Mouse (Mus musculus) right cerebral cortex, postnatal 14 days (tissue): ENCODE data around the gene Bves.
"Not testable (repeated sequence)": the region's sequence is repeated elsewhere in the genome, so short reads cannot be mapped to it uniquely, and the experiment has no call there.

Experiments used
- DNase-seq: peaks from one replicate; pipeline ENCODE4 v3.0.0; 2022

Gene Bves

GRCm38 (mm10) chr10:45335434-45336422 is at the start of gene Bves:
Bves (plus strand) TSS chr10:45335772.
- DNase-seq: peak; percentile 36

- DNase-seq: no peak
Measured at GRCm38 (mm10) chr10:45288351-45288750, 47.2 kb upstream of the Bves start.

- peak; percentile 31 for DNase-seq
Measured at GRCm38 (mm10) chr10:45289218-45290105, 46.1 kb upstream of the Bves start.

DNA sequence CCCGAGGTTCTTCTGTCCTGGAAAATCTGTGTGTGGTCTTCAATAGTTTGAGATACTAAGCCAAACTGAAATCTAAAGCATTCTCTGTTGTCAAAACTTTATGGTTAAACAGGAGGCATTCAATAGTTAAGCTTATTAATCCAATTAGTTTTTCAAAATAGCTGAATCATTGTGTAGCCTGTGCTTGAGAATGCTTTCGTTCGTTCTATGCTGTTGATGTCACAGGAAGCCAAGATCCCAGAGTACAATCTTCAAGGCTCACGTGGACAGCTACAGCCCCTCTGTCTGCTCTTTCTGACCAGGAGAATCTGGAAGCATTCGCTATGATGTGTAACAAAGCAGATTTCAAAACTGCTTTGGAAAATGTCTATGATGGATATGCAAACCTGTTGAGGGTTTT is 45.0 kb upstream of the Bves start:
- DNase-seq: no peak

- DNase-seq: not testable (repeated sequence)
Measured at GRCm38 (mm10) chr10:45292159-45292558, 43.4 kb upstream of the Bves start.

GRCm38 (mm10) chr10:45295093-45295492 is 40.5 kb upstream of the Bves start:
- no peak for DNase-seq

DNA sequence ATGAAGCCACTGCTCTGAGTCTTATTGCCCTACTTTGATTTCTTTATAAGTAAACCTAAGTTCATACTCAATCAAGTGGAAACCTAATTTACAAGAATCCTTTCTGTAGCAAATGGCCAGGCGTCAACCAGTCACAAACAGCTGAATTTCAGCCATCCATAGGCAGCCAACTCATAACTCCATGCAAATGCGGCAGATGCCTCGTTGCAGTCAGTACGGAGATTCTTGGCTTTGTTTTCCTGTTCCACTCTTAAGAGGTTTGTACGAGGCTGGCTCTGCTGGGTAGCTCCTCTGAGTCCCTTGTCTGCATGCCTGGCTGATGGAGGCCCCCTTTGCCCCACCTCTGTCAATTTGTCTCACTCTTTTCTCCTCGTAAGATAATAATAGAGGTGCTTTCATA is 37.1 kb upstream of the Bves start:
- no peak for DNase-seq

- no peak for DNase-seq
Measured at GRCm38 (mm10) chr10:45299509-45299908, 36.1 kb upstream of the Bves start.

DNA sequence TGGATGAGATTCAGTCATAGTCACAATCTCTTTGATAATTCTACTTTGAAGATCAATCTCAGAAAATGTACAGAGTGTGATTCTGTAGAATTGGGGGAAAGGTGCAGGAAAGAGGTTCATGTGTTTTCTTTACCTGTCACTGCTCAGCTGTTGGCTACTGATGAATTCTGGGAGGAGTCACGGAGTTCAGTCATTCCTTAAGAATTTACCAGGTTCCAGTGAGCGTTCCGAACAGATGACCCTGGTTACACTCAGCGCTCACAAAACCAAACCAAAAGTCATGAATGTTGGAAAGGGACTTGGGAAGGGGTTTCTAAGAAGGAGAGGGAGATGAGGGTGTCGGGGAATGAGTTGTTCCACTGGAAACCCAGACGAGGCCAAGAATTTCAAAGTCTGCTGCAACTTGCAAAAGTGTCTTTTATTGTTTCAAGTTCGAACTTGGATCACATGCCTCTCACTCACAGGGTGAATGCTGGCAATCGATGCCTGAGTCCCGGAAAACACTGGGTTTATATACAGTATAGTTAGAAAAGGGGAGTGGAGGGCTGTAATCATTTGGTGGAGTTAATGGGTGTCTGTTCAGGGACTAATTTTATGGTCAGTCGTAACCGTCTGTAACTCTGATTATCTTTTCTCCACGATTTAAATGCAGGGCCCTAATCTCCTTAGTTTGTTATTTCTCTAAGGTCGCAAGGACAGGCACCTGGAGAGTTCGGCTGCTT is 32.1 kb upstream of the Bves start:
- DNase-seq: no peak

DNA sequence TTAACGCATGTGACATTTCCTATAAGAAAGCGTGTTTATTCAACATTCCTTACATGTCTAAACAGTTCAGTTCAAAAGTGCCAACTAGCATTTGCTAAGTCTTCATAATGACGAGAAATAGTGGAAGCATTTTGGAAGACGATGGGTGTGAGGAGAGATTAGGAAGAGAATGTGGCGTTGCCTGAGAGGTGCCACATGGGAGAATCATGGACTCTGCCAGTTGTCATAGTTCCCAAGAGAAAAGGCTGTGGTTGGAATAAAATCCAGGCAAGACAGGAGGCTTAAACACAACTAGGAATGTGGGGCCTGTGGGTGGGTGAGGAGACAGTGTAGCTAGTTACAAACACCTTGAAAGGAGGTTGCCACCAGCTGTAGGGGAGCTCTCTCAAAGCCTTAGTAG is 30.4 kb upstream of the Bves start:
- no peak for DNase-seq

DNA sequence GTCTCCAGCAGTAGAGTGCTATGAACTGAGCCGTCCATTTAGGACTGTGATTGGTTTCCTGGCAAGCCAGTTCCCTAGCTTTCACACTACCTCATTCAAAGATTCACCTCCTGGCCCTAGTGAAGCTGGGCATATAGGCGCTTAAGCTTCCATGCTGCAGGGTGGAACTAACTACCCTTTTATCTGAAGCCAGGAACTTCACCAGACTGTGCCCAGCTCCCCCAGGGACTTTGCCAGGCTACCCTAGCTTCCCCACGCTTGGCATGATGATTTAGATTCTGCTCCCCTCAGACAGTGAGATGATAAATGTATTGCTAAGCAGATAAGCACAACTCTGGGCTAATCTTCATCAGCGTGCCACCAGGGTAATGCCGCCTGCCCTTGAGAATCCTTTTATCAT is 24.4 kb upstream of the Bves start:
- no peak for DNase-seq

- DNase-seq: no peak
Measured at GRCm38 (mm10) chr10:45311624-45312023, 23.9 kb upstream of the Bves start.

- no peak for DNase-seq
Measured at GRCm38 (mm10) chr10:45314865-45315264, 20.7 kb upstream of the Bves start.

DNA sequence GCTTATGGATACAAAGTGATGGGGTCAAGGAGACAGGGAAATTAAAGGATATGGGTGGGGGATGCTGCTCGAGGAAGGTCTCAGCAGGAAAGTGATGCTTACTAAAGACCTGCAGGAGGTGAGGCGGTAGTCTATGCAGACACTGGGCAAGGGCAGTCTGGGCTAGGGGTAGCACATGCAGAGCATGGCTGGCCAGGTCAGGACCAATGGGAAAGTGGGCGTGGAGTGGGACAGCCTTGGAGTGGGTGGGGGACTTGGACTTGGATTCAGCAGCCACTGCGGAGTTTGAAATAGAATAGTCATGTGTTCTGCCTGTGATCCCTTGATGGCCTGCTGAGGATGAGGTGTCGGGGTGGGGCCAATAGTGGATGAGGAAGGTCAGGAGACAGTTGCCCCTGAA is 16.6 kb upstream of the Bves start:
- no peak for DNase-seq

GRCm38 (mm10) chr10:45320296-45320695 is 15.3 kb upstream of the Bves start:
- DNase-seq: no peak

GRCm38 (mm10) chr10:45324159-45324558 is 11.4 kb upstream of the Bves start:
- DNase-seq: no peak

GRCm38 (mm10) chr10:45328196-45329000 is 7.2 kb upstream of the Bves start:
- no peak for DNase-seq

- no peak for DNase-seq
Measured at GRCm38 (mm10) chr10:45334925-45335324, 647 bp upstream of the Bves start.

GRCm38 (mm10) chr10:45339106-45339505 is 3.5 kb downstream of the Bves start:
- DNase-seq: no peak

DNA sequence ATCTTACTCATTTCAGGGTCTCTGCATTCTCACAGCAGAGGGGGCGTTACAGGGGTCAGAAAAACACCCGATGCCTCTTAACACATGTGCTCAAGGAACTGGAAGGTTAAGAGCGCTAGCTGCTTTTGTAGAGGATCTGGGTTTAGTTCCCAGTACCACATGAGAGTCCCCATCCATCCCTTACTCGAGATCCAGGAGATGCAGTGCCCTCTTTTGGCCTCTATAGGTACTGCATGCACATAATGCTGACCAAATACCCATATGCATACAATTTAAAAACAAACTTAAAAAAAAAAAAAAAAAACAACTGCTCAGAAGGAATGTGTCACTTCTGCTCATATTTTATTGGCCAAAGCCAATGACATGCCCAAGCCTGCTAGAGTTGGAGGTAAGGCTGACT is 8.8 kb downstream of the Bves start:
- no peak for DNase-seq

GRCm38 (mm10) chr10:45345217-45345616 is 9.6 kb downstream of the Bves start:
- no peak for DNase-seq

- not testable (repeated sequence) for DNase-seq
Measured at GRCm38 (mm10) chr10:45348143-45348542, 12.6 kb downstream of the Bves start.
